12 mouse cellular contexts compared by ENCODE assay signal in the genomic region with DNA sequence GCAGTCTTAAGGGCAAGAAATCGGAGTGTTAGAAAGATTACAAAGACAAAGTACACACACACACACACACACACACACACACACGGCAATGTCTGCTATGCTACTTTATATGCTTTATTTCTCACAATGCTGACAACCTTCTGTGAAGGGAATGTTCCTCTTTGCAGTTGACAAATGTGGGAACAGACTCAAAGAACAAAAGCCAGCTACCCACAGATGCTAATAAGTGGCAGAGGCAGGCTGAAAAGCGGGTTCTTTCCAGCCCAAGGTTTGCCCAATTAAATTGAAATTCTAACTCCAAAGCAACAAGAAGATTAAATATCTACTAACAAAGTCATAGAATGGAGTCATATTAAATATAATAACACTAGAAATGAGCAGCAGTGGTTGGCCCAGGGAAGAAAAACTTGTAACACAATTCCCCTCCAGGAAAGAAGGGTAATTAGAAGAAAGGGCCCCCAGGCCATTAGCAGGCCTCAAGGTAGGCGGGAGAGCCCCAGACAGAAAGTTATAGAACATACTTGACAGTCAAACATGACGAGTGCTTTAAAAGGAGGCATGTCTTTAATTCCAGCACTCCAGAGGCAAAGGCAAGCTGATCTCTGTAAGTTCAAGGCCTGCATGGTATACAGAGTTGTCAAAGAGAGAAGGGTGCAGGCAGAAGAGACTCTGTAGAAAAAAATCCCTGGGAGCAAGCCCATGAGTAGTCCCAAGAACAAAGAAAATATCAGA.
A peak's percentile ranks its signal among the peaks of the same experiment; 100 is the strongest.
DNase-seq lines count a peak whose midpoint lies in the region; ATAC-seq and TF ChIP-seq lines count a peak whose summit lies in the region.
"Had no signal": no experiment of that assay in that cellular context is flagged by ENCODE, and none has a peak within 500 bp of the region (broad histone marks: within the 10 kb centered on the region; RNA-seq: fewer than 3 reads in every experiment).

No protein-coding gene starts in this region.

- ATAC-seq in limb, embryonic 11.5 days (ENCODE audit: insufficient number of reproducible peaks, low FRiP score, low TSS enrichment, low read depth): no peak
- peak; percentile 39; the same call in 1 of the 2 replicates for ATAC-seq in forebrain, embryonic 12.5 days (ENCODE audit: low FRiP score)
- ATAC-seq in hindbrain, embryonic 14.5 days (ENCODE audit: low FRiP score): no peak

- no peaks in the 10 kb centered on the region for H3K27me3 ChIP-seq in limb, embryonic 11.5 days (ENCODE audit: control insufficient read depth, insufficient read depth, low read length)
- H3K27me3 ChIP-seq in limb, embryonic 10.5 days (ENCODE audit: low read depth, poor library complexity, severe bottlenecking): no peaks in the 10 kb centered on the region
- H3K27me3 ChIP-seq in forebrain, embryonic 12.5 days: no peaks in the 10 kb centered on the region; the same call in 1 of the 2 replicates
- no peaks in the 10 kb centered on the region for H3K27me3 ChIP-seq in hindbrain, embryonic 14.5 days (ENCODE audit: control insufficient read depth, insufficient read depth, low read length)

- intact Hi-C loops in gastrocnemius, adult 2 months (cut with DNase I): no loop called here

- no peaks in the 10 kb centered on the region for H3K9me3 ChIP-seq in limb, embryonic 11.5 days (ENCODE audit: control insufficient read depth, low read length)
- no peaks in the 10 kb centered on the region for H3K9me3 ChIP-seq in limb, embryonic 10.5 days (replicated peaks)
- no peaks in the 10 kb centered on the region for H3K9me3 ChIP-seq in forebrain, embryonic 12.5 days
- no peaks in the 10 kb centered on the region for H3K9me3 ChIP-seq in hindbrain, embryonic 14.5 days (ENCODE audit: control insufficient read depth, low read length)

- H3K36me3 ChIP-seq in limb, embryonic 11.5 days (ENCODE audit: control insufficient read depth, insufficient read depth, low read length): no peaks in the 10 kb centered on the region
- no peaks in the 10 kb centered on the region for H3K36me3 ChIP-seq in limb, embryonic 10.5 days
- H3K36me3 ChIP-seq in forebrain, embryonic 12.5 days (replicated peaks): no peaks in the 10 kb centered on the region
- no peaks in the 10 kb centered on the region for H3K36me3 ChIP-seq in hindbrain, embryonic 14.5 days (replicated peaks; ENCODE audit: control insufficient read depth, insufficient read depth)

- no peak overlapping the region for H3K27ac ChIP-seq in limb, embryonic 11.5 days (replicated peaks; ENCODE audit: low read depth, low read length)
- H3K27ac ChIP-seq in limb, embryonic 10.5 days: no peak overlapping the region
- H3K27ac ChIP-seq in forebrain, embryonic 12.5 days: peak overlapping the region; percentile 62; the same call in 1 of the 2 replicates
- peak overlapping the region; percentile 14; the same call in 1 of the 2 replicates for H3K27ac ChIP-seq in hindbrain, embryonic 14.5 days
- no peak overlapping the region for H3K27ac ChIP-seq in gastrocnemius, adult 2 months
- H3K27ac ChIP-seq: left cerebral cortex, adult 2 months; liver, embryonic 14.5 days had no signal

- no peak overlapping the region for H3K4me3 ChIP-seq in limb, embryonic 11.5 days (ENCODE audit: low read depth, low read length)
- no peak overlapping the region for H3K4me3 ChIP-seq in limb, embryonic 10.5 days
- H3K4me3 ChIP-seq in forebrain, embryonic 12.5 days (replicated peaks): no peak overlapping the region
- H3K4me3 ChIP-seq in hindbrain, embryonic 14.5 days (replicated peaks; ENCODE audit: low read length): no peak overlapping the region
- no peak overlapping the region for H3K4me3 ChIP-seq in gastrocnemius, adult 2 months
- H3K4me3 ChIP-seq: left cerebral cortex, adult 2 months had no signal

- peak; percentile 14 for DNase-seq in embryo, embryonic 10.5 days (ENCODE audit: low spot score)
- no peak for DNase-seq in embryo, embryonic 10 days (ENCODE audit: low spot score)
- peak; percentile 19 for DNase-seq in limb, embryonic 11.5 days (ENCODE audit: low spot score)
- DNase-seq in limb, embryonic 10.5 days (ENCODE audit: low spot score): no peak
- DNase-seq in hindbrain, embryonic 14.5 days (ENCODE audit: low spot score): no peak
- DNase-seq in spleen, postnatal 10 days (ENCODE audit: low spot score in 2 of 2): no peak
- no peak for DNase-seq in gastrocnemius, adult 2 months
- DNase-seq: cerebellum, adult 11 months; kidney, postnatal 10 days had no signal

- 57% methylated on average over 5 of the region's 5 CpGs for WGBS in limb, embryonic 11.5 days
- WGBS in limb, embryonic 10.5 days: 74% methylated on average over 5 of the region's 5 CpGs
- 22% methylated on average over 5 of the region's 5 CpGs for WGBS in forebrain, embryonic 12.5 days
- WGBS in hindbrain, embryonic 14.5 days: 25% methylated on average over 5 of the region's 5 CpGs

- no peak overlapping the region for H3K9ac ChIP-seq in limb, embryonic 11.5 days (ENCODE audit: low read length)
- no peak overlapping the region for H3K9ac ChIP-seq in forebrain, embryonic 12.5 days
- no peak overlapping the region for H3K9ac ChIP-seq in hindbrain, embryonic 14.5 days
- H3K9ac ChIP-seq: liver, embryonic 14.5 days had no signal

- no peaks in the 10 kb centered on the region for H3K4me1 ChIP-seq in limb, embryonic 11.5 days (ENCODE audit: control insufficient read depth, insufficient read depth, low read length)
- 0 out of 2 replicates have a peak, but pooled peaks cover 5% of the 10 kb centered on the region for H3K4me1 ChIP-seq in limb, embryonic 10.5 days
- peaks cover 25% of the 10 kb centered on the region for H3K4me1 ChIP-seq in forebrain, embryonic 12.5 days
- peaks cover 5% of the 10 kb centered on the region; the same call in 1 of the 2 replicates for H3K4me1 ChIP-seq in hindbrain, embryonic 14.5 days (replicated peaks; ENCODE audit: control insufficient read depth, insufficient read depth, low read length)

- no peak overlapping the region for H3K4me2 ChIP-seq in limb, embryonic 11.5 days (ENCODE audit: low read depth, severe bottlenecking)
- no peak overlapping the region for H3K4me2 ChIP-seq in forebrain, embryonic 12.5 days
- H3K4me2 ChIP-seq in hindbrain, embryonic 14.5 days (replicated peaks): no peak overlapping the region

- TF ChIP-seq CTCF in gastrocnemius, adult 2 months (IDR thresholded peaks at IDR 0.05): no peak

Comparison
In these comparisons a context has a peak if more than half of its experiments do, and no peak if none do; other contexts are left out.
1. DNase-seq: peak in embryo, embryonic 10.5 days (single experiment) and limb, embryonic 11.5 days (single experiment); none in embryo, embryonic 10 days (single experiment), limb, embryonic 10.5 days (single experiment), hindbrain, embryonic 14.5 days (single experiment), spleen, postnatal 10 days (0 of 2) and gastrocnemius, adult 2 months (single experiment).
2. H3K27ac ChIP-seq: peak in forebrain, embryonic 12.5 days (single experiment) and hindbrain, embryonic 14.5 days (single experiment); none in limb, embryonic 11.5 days (single experiment), limb, embryonic 10.5 days (single experiment) and gastrocnemius, adult 2 months (single experiment).